ENCODE assay signal across 19 mouse cellular contexts in genomic region chr17:43177244-43177643, GRCm38 (mm10).
DNase-seq lines count a peak whose midpoint lies in the region; ATAC-seq and TF ChIP-seq lines count a peak whose summit lies in the region.
"Had no signal": no experiment of that assay in that cellular context is flagged by ENCODE, and none has a peak within 500 bp of the region (broad histone marks: within the 10 kb centered on the region; RNA-seq: fewer than 3 reads in every experiment).

No protein-coding gene starts in this region.

- peak; percentile 31 for DNase-seq in kidney, adult 9 months
- DNase-seq in kidney, postnatal 14 days = no peak
- peak; percentile 11 for DNase-seq in lung, postnatal 0 days (ENCODE audit: low spot score)
- DNase-seq in lung, postnatal 14 days = no peak
- no peak for DNase-seq in liver, postnatal 0 days
- no peak for DNase-seq in cerebellum, postnatal 36 days
- DNase-seq in forebrain, postnatal 0 days = no peak
- DNase-seq: adrenal gland, postnatal 14 days; cerebellum, adult 9-11 months; kidney, postnatal 10 days; layer of hippocampus, postnatal 36 days; midbrain, embryonic 14.5 days; thymus, postnatal 14 days had no signal

- no peak for TF ChIP-seq CTCF in lung, postnatal 0 days (IDR thresholded peaks at IDR 0.05)
- TF ChIP-seq CTCF in liver, postnatal 0 days (IDR thresholded peaks at IDR 0.05; ENCODE audit: low read depth) = no peak
- no peak for TF ChIP-seq CTCF in forebrain, postnatal 0 days (IDR thresholded peaks at IDR 0.05; ENCODE audit: low read depth)

- H3K4me3 ChIP-seq in lung, postnatal 0 days (ENCODE audit: low read depth, low read length) = no peak overlapping the region
- H3K4me3 ChIP-seq in liver, postnatal 0 days (ENCODE audit: low read depth, low read length) = no peak overlapping the region
- H3K4me3 ChIP-seq in forebrain, postnatal 0 days (ENCODE audit: low read depth, low read length) = no peak overlapping the region
- H3K4me3 ChIP-seq: heart, embryonic 10.5 days; layer of hippocampus, adult 2 months; limb, embryonic 15.5 days; neural tube, embryonic 13.5 days had no signal

- peak; percentile 17; the same call in 1 of the 2 replicates for ATAC-seq in lung, postnatal 0 days
- ATAC-seq in liver, postnatal 0 days = peak; percentile 99
- ATAC-seq in forebrain, postnatal 0 days = no peak
- ATAC-seq: forebrain, embryonic 16.5 days had no signal

- H3K27me3 ChIP-seq in lung, postnatal 0 days (replicated peaks; ENCODE audit: insufficient read depth, low read length) = no peaks in the 10 kb centered on the region
- H3K27me3 ChIP-seq in liver, postnatal 0 days (ENCODE audit: insufficient read depth, low read length) = no peaks in the 10 kb centered on the region
- no peaks in the 10 kb centered on the region for H3K27me3 ChIP-seq in forebrain, postnatal 0 days (ENCODE audit: insufficient read depth, low read length)
- H3K27me3 ChIP-seq: CH12.LX; limb, embryonic 15.5 days; neural tube, embryonic 13.5 days had no signal

- H3K27ac ChIP-seq in lung, postnatal 0 days (ENCODE audit: low read length) = no peak overlapping the region
- peak overlapping the region; percentile 73 for H3K27ac ChIP-seq in liver, postnatal 0 days (ENCODE audit: low read depth)
- no peak overlapping the region for H3K27ac ChIP-seq in forebrain, postnatal 0 days (ENCODE audit: low read depth, low read length)
- H3K27ac ChIP-seq: heart, embryonic 10.5 days; layer of hippocampus, adult 2 months; limb, embryonic 15.5 days; neural tube, embryonic 13.5 days had no signal

- 24% methylated on average over 1 of the region's 1 CpGs for WGBS in lung, postnatal 0 days
- 20% methylated on average over 1 of the region's 1 CpGs for WGBS in liver, postnatal 0 days (ENCODE audit: insufficient replicate concordance)
- 70% methylated on average over 1 of the region's 1 CpGs for WGBS in forebrain, postnatal 0 days

- no peaks in the 10 kb centered on the region for H3K36me3 ChIP-seq in lung, postnatal 0 days (ENCODE audit: insufficient read depth, low read length)
- no peaks in the 10 kb centered on the region for H3K36me3 ChIP-seq in liver, postnatal 0 days (replicated peaks; ENCODE audit: insufficient read depth, low read length)
- no peaks in the 10 kb centered on the region for H3K36me3 ChIP-seq in forebrain, postnatal 0 days (ENCODE audit: insufficient read depth)
- H3K36me3 ChIP-seq: heart, embryonic 10.5 days; limb, embryonic 15.5 days; neural tube, embryonic 13.5 days had no signal

- H3K9me3 ChIP-seq in lung, postnatal 0 days (ENCODE audit: low read length) = no peaks in the 10 kb centered on the region
- H3K9me3 ChIP-seq in liver, postnatal 0 days (ENCODE audit: low read length) = no peaks in the 10 kb centered on the region
- H3K9me3 ChIP-seq in forebrain, postnatal 0 days (ENCODE audit: low read length) = no peaks in the 10 kb centered on the region
- H3K9me3 ChIP-seq: heart, embryonic 10.5 days; limb, embryonic 15.5 days; neural tube, embryonic 13.5 days had no signal

- no peak overlapping the region for H3K4me2 ChIP-seq in lung, postnatal 0 days (replicated peaks; ENCODE audit: low read depth, low read length)
- no peak overlapping the region for H3K4me2 ChIP-seq in liver, postnatal 0 days (ENCODE audit: low read depth, low read length)
- no peak overlapping the region for H3K4me2 ChIP-seq in forebrain, postnatal 0 days (ENCODE audit: low read depth)
- H3K4me2 ChIP-seq: limb, embryonic 15.5 days; neural tube, embryonic 13.5 days had no signal

- no peak for TF ChIP-seq EP300 in lung, postnatal 0 days (IDR thresholded peaks at IDR 0.05)
- TF ChIP-seq EP300 in liver, postnatal 0 days (IDR thresholded peaks at IDR 0.05; ENCODE audit: low read depth) = no peak

- H3K4me1 ChIP-seq in lung, postnatal 0 days (ENCODE audit: insufficient read depth, low read depth, low read length) = no peaks in the 10 kb centered on the region
- 0 out of 2 replicates have a peak, but pooled peaks cover 4% of the 10 kb centered on the region for H3K4me1 ChIP-seq in liver, postnatal 0 days (ENCODE audit: insufficient read depth)
- H3K4me1 ChIP-seq in forebrain, postnatal 0 days (ENCODE audit: insufficient read depth) = no peaks in the 10 kb centered on the region
- H3K4me1 ChIP-seq: heart, embryonic 10.5 days; limb, embryonic 15.5 days had no signal

- H3K9ac ChIP-seq in lung, postnatal 0 days (replicated peaks; ENCODE audit: low read depth) = no peak overlapping the region
- H3K9ac ChIP-seq in liver, postnatal 0 days (replicated peaks) = no peak overlapping the region
- no peak overlapping the region for H3K9ac ChIP-seq in forebrain, postnatal 0 days
- H3K9ac ChIP-seq: limb, embryonic 15.5 days; neural tube, embryonic 13.5 days had no signal

Comparison
In these comparisons a context has a peak if more than half of its experiments do, and no peak if none do; other contexts are left out.
1. DNase-seq: peak in kidney, adult 9 months (single experiment) and lung, postnatal 0 days (single experiment); none in kidney, postnatal 14 days (single experiment), lung, postnatal 14 days (single experiment), liver, postnatal 0 days (single experiment), cerebellum, postnatal 36 days (0 of 2) and forebrain, postnatal 0 days (single experiment).